Mouse (Mus musculus) gastrocnemius, adult 2 months (tissue): ENCODE data around the gene Shd. TPM values are rescaled to one million over a fixed set of nuclear protein-coding genes. Genes with fewer than 3 reads are reported as not detected.
A peak's percentile ranks its signal among the peaks of the same experiment; 100 is the strongest.

Experiments
- DNase-seq: peaks from one replicate; pipeline ENCODE4 v3.0.0; 2022
- H3K27ac ChIP-seq: fragments of 200-600 bp; 2 replicates; pipeline ENCODE4 v1.8.1; 2022; ENCODE audit warnings: mild to moderate bottlenecking
- H3K4me3 ChIP-seq: fragments of 200-600 bp; 2 replicates; pipeline ENCODE4 v1.8.1; 2022; ENCODE audit warnings: mild to moderate bottlenecking, moderate library complexity
- CTCF ChIP-seq: fragments of 200-600 bp; IDR thresholded peaks from 2 replicates; pipeline ENCODE4 v1.8.1; 2022; ENCODE audit warnings: antibody characterized with exemption, mild to moderate bottlenecking, moderate library complexity
- intact Hi-C: fragments of 180-260 bp; cut with DNase I; formaldehyde crosslinking; loops from one replicate; pipeline ENCODE4 v1.15.1; 2025
- total RNA-seq, 2 experiments: library from RNA; stranded (reverse); gene quantifications; 2 replicates each; pipeline ENCODE4 v1.2.3; 2021

Shd gene
- total RNA-seq, 2 experiments from 2014 or later: 0.47 TPM; not detected in 1

DNA sequence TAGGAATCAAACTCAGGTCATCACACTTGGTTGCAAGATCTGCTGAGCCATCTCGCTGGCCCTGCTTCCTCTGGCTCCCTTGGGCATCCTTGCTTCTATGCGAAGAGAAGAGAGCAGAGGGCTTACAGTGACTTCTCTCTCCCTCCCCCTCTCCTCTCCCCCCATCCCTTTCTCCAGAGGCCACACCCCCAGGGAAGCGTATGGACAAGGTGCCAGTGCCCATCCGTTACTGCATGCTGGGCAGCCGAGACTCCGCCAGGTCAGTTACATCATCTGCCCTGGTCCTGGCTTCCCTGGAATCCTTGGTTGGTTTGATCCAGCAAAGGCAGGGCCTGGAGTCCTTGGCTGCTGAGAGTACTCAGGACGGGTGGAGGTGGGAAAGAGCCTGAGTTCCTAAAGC lies 41.2 kb downstream of the Shd start:
- intact Hi-C loops: no loop called here
- H3K27ac ChIP-seq: no peak overlapping the region
- H3K4me3 ChIP-seq: no peak overlapping the region
- no peak for TF ChIP-seq CTCF
- no peak for DNase-seq

DNA sequence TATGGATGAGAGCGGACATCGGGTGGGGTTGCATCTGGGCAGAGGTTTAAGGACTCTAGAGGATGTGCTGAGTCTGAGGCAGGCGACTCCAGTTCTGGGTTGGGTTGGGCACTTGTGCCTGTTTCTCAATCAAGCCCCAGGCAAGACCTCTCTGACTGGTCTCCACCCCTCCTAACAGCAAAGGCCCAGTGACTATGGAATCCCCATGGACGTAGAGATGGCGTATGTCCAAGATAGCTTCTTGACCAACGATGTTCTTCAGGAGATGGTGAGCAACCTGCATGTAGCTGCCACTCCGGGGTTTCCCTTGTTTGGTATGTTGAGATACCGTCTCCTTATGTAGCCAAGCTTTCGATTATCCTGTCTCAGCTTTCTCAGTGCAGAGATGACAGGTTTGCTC lies 45.0 kb downstream of the Shd start:
- intact Hi-C loops: no loop called here
- no peak for TF ChIP-seq CTCF

DNA sequence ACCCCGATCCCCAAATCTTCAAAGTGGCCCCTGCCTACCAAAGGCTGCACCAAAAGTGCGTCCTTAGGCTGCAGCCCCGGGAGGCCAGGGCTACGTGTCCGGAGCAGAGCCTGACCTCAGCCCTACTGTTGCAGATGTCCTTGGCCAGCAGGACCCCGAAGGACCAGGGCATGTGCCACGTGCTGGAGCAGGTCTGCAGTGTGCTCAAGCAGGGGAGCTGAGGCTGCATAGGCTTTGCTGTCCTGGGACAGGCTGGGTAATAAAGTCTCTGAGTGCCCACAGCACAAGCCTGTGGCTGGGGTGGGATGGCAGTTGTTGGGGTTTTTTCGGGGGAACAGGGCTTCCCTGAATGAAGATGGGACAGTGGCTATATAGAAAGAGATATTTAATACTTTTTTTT lies 46.1 kb downstream of the Shd start:
- Histone ChIP-seq H3K27ac (no peak overlapping the region), H3K4me3 (no peak overlapping the region)
- TF ChIP-seq CTCF: no peak
- no peak for DNase-seq
- intact Hi-C loops: no loop called here

More for the DNA sequence above, 45.0 kb downstream of the Shd start:
- H3K4me3 ChIP-seq: no peak overlapping the region
- no peak overlapping the region for H3K27ac ChIP-seq
- no peak for DNase-seq

DNA sequence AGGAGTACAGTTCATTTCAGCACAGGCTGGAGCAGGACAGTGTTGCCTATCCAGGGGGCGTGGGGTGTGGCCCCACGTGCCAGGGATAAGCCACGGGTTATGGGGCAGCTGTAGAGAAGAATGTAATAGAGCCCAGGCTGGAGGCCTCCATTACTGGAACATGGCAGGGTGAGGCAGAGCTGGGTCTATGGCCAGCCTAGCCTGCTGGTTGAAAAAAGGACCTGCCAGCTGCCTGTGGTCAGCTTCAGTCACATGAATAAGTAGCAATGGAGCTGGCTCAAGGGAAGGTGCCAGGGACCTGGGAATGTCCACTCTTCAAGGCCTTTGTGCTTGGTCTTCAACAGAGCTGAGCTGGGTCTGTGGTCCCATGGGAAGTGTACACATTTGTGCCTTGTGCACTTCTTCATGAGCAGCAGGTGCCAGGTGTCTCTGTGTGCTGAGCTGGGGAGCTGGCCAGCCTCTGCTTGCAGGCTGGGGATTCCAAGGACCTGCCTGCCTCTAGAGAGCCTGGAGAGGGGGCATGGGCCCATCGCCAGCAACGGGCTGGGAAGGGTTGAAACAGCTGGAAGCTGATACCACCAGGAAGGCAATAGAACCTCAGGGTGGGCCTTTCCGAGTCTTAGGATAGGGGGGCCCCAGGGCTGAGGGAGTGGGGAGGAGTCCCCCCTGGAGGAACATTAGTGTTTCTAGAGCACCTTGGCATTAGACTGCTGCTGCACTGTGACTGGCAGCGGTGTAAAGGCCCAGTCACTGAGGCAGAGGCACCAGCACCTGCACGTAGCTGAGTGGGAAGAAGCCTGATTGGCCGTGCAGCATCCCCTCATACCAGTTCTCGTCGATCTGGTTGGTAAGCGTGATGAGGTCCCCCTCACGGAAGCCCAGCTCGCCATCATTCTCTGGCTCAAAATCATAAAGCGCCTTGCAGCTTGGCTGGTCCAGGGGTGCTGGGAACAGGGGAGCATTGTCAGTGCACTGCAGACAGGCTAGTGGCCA lies 46.8 kb downstream of the Shd start:
- intact Hi-C loops: no loop called here
- TF ChIP-seq CTCF: no peak
- H3K27ac ChIP-seq: no peak overlapping the region
- H3K4me3 ChIP-seq: no peak overlapping the region
- peak; percentile 42 for DNase-seq

DNA sequence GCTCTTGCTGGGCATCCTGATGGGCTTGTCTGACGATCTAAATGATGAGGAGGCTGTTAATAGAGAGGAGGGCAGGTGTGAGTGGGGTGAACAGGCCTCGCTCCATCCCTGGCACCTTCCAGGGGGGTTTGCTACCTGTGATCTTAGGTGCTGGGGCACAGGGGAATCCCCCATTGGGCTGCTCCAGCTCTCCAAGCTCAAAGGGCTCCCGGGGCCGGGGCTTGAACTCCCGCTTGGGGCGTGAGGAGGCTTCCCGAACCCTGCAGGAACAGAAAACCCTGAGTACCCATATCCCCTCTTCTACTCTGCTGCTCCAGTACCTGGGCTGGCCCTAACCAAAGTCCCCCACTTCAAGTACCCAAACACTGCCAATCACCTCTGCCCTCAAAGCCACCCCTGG lies 47.6 kb downstream of the Shd start:
- intact Hi-C loops: no loop called here
- no peak overlapping the region for H3K4me3 ChIP-seq
- H3K27ac ChIP-seq: no peak overlapping the region; the same call in 1 of the 2 replicates
- no peak for TF ChIP-seq CTCF
- peak; percentile 21 for DNase-seq

DNA sequence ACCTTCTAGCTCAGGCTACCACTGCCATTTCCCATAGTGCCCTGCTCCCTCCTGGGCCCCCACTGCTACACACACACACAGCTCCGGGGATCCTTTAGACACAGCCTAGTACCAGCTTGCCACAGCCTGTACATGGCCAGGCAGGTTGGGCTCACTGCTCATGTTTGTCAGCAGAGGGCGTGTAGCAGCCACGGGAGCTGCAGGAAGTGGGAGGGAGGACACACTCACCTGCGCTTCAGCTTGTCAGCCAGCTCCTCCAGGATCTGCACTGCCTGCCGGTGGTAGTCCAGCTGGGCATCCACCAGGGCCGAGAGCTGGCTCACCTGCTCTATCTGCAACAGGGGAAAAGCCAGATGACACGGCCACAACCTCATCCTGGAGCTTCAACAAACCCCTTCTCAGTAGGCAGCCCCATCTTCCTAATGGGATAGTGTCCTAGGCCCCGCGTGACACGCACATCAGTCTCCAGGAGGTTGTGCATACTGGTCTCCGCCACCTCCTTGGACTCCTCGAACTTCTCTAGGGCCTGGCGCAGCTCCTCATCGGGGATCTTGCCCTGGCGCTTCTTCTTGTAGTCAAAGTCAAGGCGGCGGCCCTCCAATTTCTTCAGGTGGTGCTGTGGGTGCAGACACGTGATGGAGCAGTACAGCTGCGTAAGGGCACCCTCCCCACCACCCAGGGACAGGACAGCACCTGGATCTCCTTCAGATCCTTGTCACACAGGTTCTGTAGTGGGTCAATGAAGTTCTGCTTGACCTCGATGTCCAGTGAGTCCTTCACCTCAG lies 48.3 kb downstream of the Shd start:
- intact Hi-C loops: no loop called here
- no peak overlapping the region; the same call in 1 of the 2 replicates for H3K27ac ChIP-seq
- peak; percentile 70 for DNase-seq
- no peak overlapping the region for H3K4me3 ChIP-seq
- TF ChIP-seq CTCF: peak; percentile 59

DNA sequence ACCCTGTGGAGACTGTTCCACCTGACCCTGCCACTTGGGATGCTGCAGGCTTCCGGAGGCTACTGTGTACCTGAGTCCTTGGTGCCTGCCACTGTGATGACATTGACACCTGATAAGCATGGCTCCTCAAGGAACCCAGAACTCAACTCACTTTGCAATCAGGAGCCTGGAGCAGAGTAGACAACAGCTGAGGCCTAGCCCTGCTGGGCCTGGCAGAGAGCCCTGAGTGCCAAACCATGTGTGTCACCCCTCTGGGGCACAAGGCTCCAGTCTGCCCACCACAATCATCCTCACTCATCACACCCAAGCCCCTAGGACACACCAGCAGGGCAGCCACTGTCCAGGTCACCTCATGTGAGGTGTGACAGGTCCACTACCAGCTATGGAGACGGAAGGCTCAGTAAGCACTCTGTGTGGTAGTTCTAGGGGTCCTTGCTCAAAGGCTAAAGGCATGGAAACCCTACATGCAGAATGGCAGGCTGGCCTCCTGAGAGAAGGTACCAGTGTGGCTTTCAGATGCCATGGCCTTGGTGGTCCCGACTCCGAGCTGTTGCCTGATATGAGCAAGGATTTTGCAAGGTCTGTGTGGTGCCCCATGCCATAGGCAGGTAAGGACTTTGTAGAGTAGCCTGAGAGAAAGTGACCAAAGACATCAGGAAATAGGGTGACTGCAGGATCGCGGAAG lies 50.3 kb downstream of the Shd start:
- no peak overlapping the region for H3K4me3 ChIP-seq
- DNase-seq: peak; percentile 17
- no peak overlapping the region for H3K27ac ChIP-seq
- intact Hi-C loops: no loop called here
- no peak for TF ChIP-seq CTCF

DNA sequence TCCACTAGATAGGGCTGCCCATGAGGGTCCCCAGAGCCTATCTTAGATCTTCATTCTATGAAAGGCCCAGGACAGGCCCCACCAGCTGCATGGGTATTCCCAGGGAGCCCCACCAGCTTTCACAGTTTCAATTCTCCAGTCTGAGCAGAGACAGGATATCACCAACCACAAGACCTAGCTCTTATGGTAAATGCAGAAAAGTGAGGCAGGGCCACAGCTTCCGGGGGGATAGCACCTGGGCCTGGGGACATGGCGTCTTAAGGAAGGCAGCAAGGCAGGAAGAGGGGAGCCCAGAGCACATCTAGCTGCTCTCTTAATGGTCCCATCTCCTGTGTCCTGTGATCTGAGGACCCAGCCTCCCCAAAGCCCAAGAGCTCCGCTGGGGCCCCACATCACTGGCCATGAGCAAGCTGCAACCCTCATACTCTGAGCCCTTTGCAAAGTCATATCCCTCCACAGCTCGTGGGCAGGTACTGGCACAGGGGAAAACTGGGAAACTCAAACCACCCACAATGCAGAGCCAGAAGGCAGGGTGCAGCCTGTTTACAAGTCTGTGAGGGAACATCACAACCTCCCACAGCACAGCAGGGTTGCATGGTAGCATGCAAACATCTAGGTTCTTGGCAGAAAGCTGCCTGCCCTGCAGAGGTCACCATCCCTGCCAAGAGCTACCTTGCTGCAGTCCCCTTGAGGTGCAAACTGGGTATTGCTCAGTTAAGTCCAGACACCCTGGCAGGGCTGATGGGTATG lies 51.1 kb downstream of the Shd start:
- Histone ChIP-seq H3K4me3 (no peak overlapping the region), H3K27ac (peak overlapping the region; percentile 38)
- intact Hi-C loops: no loop called here
- DNase-seq: peak; percentile 18
- TF ChIP-seq CTCF: no peak

DNA sequence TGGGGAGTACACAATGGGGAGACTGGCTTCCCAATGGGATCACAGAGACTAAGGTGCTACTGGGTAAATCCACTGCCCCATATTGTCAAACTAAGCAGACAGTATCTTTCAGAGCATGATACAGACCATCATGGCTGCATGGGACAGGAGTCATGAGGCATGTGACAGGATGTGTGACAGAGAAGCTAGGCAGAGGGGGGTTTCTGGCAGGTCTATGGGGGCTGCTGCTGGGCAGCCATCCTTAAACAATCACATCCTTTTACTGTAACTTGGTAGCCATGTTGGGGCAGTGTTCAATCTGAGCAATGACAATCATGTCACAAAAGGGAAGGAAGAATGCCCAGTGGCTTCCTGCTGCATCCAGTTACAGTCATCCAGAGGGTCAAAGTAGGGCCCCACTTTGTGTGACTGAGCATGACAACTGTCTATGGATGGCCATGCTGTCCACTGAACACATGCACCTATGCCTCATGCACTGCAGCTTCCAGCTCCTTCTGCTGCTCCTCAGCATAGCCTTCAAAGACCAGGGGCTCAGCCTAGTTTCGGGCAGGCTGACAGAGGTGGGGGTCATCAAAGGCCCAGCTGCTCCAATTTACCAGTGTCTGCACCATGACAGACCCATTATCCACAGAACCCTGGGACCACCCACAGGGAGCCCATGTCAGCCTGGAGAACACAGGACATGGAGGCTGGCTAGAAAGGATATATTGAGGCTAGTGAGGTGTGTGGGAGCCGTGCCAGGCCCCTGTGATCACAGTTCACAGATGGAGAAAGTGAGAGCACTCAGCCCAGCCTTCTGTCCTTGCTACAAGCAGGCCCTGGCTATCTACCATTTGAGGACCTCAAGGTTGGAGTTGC lies 52.1 kb downstream of the Shd start:
- intact Hi-C loops: no loop called here

DNA sequence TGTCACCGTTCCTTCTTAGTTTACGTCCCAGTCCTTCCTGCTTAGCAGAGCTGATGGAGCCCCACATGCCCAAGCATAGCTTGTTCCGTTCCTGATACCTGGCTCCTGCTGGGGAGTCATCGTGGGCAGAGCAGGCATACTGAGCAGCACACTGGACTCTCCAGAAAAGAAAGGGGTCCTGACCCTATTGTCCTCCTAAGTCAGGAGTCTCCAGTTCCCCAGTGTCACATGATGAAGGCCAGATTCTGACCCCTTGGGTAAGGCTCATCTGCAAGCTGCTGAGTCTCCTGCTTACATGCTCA lies 52.7 kb downstream of the Shd start:
- peak overlapping the region; percentile 89 for H3K27ac ChIP-seq
- intact Hi-C loops: no loop called here
- no peak overlapping the region for H3K4me3 ChIP-seq
- DNase-seq: no peak
- TF ChIP-seq CTCF: no peak

More for the DNA sequence above, 52.1 kb downstream of the Shd start:
- peak overlapping the region; percentile 89 for H3K27ac ChIP-seq
- no peak for TF ChIP-seq CTCF
- H3K4me3 ChIP-seq: no peak overlapping the region
- peak; percentile 24 for DNase-seq

DNA sequence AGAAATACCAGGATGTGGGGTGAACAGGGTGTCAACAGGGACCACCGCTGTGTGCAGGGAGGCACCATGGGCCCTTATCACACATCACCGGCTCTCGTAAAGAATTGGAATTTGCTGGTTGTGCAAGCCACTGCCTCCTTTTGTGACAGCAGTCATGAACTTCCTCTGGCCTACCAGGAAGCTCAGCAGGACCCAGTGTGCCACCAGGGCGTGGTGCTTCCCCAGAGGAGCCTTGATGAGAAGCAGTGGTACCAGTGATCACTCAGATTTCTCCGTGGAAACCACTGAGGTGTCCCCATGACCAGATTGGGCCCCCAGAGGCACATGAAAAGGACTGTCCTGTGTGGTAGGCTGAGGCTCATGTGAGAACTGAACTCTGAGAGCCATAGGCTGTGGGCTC lies 53.1 kb downstream of the Shd start:
- no peak for TF ChIP-seq CTCF
- DNase-seq: peak; percentile 29
- Histone ChIP-seq H3K27ac (peak overlapping the region; percentile 89), H3K4me3 (no peak overlapping the region)
- intact Hi-C loops: no loop called here
